Mouse (Mus musculus) neural tube, embryonic 11.5 days (tissue): ENCODE results near the gene Tmem86a. TPM values are rescaled to one million over a fixed set of nuclear protein-coding genes. Genes with fewer than 3 reads are reported as not detected.

Source experiments
- ATAC-seq: fragments of 200-750 bp; cut with Nextera tagmentation; 2 replicates; pipeline ENCODE4 v1.8.0; 2017; ENCODE audit warnings: moderate number of reproducible peaks, mild to moderate bottlenecking, moderate TSS enrichment, moderate library complexity; ENCODE audit not compliant: insufficient read depth, low FRiP score, low TSS enrichment
- DNase-seq: peaks from one replicate; pipeline ENCODE4 v3.0.0-alpha.2; 2015; ENCODE audit warnings: low spot score
- H3K27ac ChIP-seq: fragments of 300-500 bp; sonication (generic); 2 replicates; pipeline ENCODE4 v1.5.1; 2014; ENCODE audit warnings: low read depth, mild to moderate bottlenecking, low read length
- H3K27me3 ChIP-seq: fragments of 300-500 bp; sonication (generic); 2 replicates; pipeline ENCODE4 v1.6.1; 2014; ENCODE audit warnings: mild to moderate bottlenecking, low read length, mixed read lengths; ENCODE audit not compliant: control insufficient read depth, insufficient read depth
- H3K36me3 ChIP-seq: fragments of 300-500 bp; sonication (generic); 2 replicates; pipeline ENCODE4 v1.6.1; 2014; ENCODE audit warnings: mild to moderate bottlenecking, low read length, moderate library complexity, mixed read lengths; ENCODE audit not compliant: control insufficient read depth, insufficient read depth
- H3K4me1 ChIP-seq: fragments of 300-500 bp; sonication (generic); 2 replicates; pipeline ENCODE4 v1.6.1; 2014; ENCODE audit warnings: low read length, mixed read lengths; ENCODE audit not compliant: control insufficient read depth, insufficient read depth
- H3K4me2 ChIP-seq: fragments of 300-500 bp; sonication (generic); 2 replicates; pipeline ENCODE4 v1.6.1; 2014; ENCODE audit warnings: low read depth, mild to moderate bottlenecking, moderate library complexity
- H3K4me3 ChIP-seq: fragments of 300-500 bp; sonication (generic); 2 replicates; pipeline ENCODE4 v1.5.1; 2014; ENCODE audit warnings: low read depth, low read length
- H3K9ac ChIP-seq: fragments of 300-500 bp; sonication (generic); 2 replicates; pipeline ENCODE4 v1.6.1; 2014; ENCODE audit warnings: mild to moderate bottlenecking, low read length
- H3K9me3 ChIP-seq: fragments of 300-500 bp; sonication (generic); 2 replicates; pipeline ENCODE4 v1.6.1; 2016; ENCODE audit warnings: low read length; ENCODE audit not compliant: control insufficient read depth
- WGBS: fragments of 180-500 bp; shearing (Covaris S2); extraction: QIAGEN DNeasy Blood & Tissue Kit; methylation state at CpG from one replicate; pipeline ENCODE4 v1.1.7; 2014; 5-methylcytosine and 5-hydroxymethylcytosine counted together
- polyA plus RNA-seq: library from polyadenylated mRNA; unstranded; fragments of >200 nt; fragmentation: Nextera tagmentation; extraction: Ambion mirVana; gene quantifications from 2 replicates; pipeline ENCODE4 v1.2.1, GENCODE M21; 2014

Tmem86a gene
- polyA plus RNA-seq, result 8.2 and 9.7 TPM in 2 replicates

DNA sequence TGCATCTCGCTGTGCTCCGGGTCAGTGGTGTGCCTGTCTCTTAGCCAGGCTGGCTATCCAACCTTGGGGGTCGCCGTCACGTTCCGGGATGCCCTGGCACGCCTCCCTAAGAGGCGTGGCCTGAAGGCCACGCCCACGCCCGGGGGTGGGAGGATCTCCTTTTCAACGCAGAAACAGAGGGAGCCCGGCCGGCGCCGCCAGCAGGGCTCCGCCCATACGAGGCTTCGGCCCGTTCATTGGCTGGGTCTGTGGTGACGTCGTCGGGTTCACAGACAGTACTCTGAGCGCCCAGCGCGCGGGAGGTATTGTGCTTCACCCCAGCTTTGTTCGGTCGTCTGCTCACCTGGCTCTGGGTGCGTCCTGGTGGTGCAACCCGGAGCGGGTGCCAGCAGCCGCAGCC, at the start of gene Tmem86a:
Gene Tmem86a, plus strand, starts transcription at position 236 of the 400 bp plus-strand sequence.
- H3K4me2 ChIP-seq, result peak within 1 kb of the TSS; percentile 61
- DNase-seq (peak; percentile 99), ATAC-seq (peak; percentile 100)
- WGBS, result 0% methylated on average over 33 of the region's 33 CpGs
- H3K9ac ChIP-seq, result peak within 1 kb of the TSS; percentile 85
- H3K4me1 ChIP-seq, result no peaks in the 10 kb centered on the region; the same call in 1 of the 2 replicates
- no peaks in the 10 kb centered on the region for H3K9me3 ChIP-seq
- peak within 1 kb of the TSS; percentile 74 for H3K4me3 ChIP-seq
- H3K27ac ChIP-seq, result peak within 1 kb of the TSS; percentile 94
- no peaks in the 10 kb centered on the region for H3K36me3 ChIP-seq
- no peaks in the 10 kb centered on the region for H3K27me3 ChIP-seq

DNA sequence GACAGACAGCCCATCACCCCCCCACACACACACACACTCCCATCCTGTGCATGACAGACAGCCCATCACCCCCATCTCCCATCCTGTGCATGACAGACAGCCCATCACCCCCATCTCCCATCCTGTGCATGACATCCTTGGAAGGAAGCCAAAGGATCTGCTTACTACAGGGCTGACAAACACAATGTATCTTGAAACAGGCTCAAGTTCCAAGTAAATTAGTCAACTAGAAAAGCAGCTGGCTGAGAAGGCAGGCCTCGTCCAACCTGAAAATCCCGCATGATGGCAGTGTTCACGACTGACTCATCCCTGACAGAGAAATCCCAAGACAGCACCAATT, 49.8 kb upstream of the Tmem86a start:
- WGBS, result 75% methylated on average over 3 of the region's 3 CpGs
- Histone ChIP-seq H3K4me2 (no peak overlapping the region), H3K27ac (no peak overlapping the region), H3K9me3 (no peaks in the 10 kb centered on the region), H3K9ac (no peak overlapping the region), H3K4me3 (no peak overlapping the region), H3K36me3 (peaks cover 8% of the 10 kb centered on the region), H3K27me3 (no peaks in the 10 kb centered on the region), H3K4me1 (peaks cover 10% of the 10 kb centered on the region)
- no peak for ATAC-seq
- no peak for DNase-seq

DNA sequence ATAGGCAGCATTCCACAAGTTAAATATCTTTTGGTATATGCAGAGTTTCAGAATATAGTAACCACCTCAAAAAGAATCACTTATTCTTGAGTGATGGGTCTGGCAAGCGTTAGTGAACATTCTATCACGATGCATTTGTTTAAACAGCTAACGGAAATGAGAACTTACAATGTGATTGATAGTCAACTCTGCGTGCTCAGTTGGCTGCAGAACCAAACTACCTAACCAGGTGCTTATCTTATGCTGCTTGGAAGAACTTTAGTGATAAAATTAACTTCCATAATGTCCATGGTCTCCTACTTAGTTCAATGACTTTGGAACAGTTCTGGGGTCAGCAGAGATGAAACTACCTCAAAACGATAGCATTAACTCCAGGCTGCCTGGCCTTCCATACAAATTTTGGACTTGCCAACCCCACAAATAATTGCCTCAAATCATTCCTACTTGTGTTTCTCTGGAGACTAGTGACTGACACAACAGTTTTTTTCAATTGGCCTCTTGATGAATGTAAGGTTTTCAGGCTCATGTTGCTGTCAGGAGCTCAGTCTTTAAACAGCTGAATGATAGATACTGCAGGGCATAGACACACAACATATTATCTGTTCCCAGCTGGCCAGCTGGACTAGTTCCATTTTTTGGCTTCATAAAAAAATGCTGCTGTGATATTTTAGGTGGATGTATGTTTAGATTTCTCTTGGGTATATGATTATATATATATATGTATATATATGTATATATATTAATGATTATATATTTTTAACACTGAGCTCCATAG, 49.1 kb upstream of the Tmem86a start:
- Histone ChIP-seq H3K9me3 (no peaks in the 10 kb centered on the region), H3K4me2 (no peak overlapping the region), H3K36me3 (peaks cover 8% of the 10 kb centered on the region), H3K27ac (no peak overlapping the region), H3K4me3 (no peak overlapping the region), H3K9ac (no peak overlapping the region), H3K4me1 (peaks cover 10% of the 10 kb centered on the region), H3K27me3 (no peaks in the 10 kb centered on the region)
- no peak for DNase-seq
- no peak for ATAC-seq
- WGBS, result 89% methylated on average over 5 of the region's 5 CpGs

DNA sequence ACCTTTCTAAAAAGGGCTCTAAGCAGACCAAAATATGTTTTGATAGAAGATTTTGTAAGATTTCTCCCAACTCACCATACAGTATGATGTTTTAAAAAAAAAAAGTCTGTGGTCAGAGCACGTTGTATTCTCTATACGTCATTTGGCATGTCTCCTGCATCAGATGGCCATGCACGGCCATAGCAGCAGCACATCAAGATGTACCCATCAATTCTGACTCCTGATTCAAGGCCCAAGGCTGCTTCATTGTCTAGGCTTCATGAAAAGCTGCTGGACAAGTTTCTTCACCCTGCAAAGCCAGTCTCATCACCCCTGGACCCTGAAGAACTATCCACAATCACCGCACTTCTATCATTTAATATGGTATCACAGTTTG, 48.5 kb upstream of the Tmem86a start:
- H3K27ac ChIP-seq, result no peak overlapping the region
- WGBS, result 72% methylated on average over 4 of the region's 4 CpGs
- no peak overlapping the region for H3K9ac ChIP-seq
- ATAC-seq (no peak), DNase-seq (no peak)
- no peaks in the 10 kb centered on the region for H3K27me3 ChIP-seq
- peaks cover 12% of the 10 kb centered on the region for H3K4me1 ChIP-seq
- H3K9me3 ChIP-seq, result no peaks in the 10 kb centered on the region
- H3K36me3 ChIP-seq, result peaks cover 8% of the 10 kb centered on the region
- no peak overlapping the region for H3K4me3 ChIP-seq
- H3K4me2 ChIP-seq, result no peak overlapping the region

DNA sequence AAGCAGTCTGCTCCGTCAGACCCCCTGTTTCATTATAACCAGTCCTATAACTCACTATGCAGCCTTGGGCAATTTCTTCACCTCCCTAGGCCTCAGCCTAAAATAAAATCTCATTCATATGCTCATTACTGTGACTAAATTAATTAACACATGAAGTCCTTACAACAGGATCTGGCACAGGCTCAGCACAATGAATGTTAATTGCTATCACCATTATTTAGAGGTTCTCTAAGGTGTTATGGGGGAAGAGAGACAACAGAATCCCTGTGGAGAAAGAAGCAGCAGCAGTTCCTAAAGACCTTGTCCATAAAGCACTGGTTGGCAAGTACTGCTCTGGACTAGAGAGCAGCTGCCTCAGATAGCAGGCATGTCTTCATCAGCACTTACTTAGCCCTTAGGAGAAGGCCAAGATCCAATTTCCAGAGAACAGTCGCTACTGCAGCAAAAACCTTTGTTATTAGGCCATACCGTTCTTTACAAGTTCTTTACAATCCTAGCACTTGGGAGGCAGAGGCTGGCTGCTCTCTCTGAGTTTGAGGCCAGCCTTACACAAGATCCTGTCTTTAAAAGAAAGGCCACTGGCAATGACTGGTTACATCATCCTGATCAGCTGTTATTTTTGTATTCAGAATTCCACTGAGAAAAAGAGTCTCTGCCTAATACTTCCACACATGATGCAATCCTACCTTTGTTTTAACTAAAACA, 46.8 kb upstream of the Tmem86a start:
- Histone ChIP-seq H3K27me3 (no peaks in the 10 kb centered on the region), H3K4me1 (peaks cover 17% of the 10 kb centered on the region), H3K27ac (no peak overlapping the region), H3K9me3 (no peaks in the 10 kb centered on the region), H3K4me3 (no peak overlapping the region), H3K36me3 (no peaks in the 10 kb centered on the region), H3K9ac (0 out of 2 replicates have a peak overlapping the region, but pooled peaks have one; percentile 29), H3K4me2 (no peak overlapping the region)
- WGBS, result 28% methylated on average over 3 of the region's 3 CpGs
- no peak for ATAC-seq
- DNase-seq, result no peak

DNA sequence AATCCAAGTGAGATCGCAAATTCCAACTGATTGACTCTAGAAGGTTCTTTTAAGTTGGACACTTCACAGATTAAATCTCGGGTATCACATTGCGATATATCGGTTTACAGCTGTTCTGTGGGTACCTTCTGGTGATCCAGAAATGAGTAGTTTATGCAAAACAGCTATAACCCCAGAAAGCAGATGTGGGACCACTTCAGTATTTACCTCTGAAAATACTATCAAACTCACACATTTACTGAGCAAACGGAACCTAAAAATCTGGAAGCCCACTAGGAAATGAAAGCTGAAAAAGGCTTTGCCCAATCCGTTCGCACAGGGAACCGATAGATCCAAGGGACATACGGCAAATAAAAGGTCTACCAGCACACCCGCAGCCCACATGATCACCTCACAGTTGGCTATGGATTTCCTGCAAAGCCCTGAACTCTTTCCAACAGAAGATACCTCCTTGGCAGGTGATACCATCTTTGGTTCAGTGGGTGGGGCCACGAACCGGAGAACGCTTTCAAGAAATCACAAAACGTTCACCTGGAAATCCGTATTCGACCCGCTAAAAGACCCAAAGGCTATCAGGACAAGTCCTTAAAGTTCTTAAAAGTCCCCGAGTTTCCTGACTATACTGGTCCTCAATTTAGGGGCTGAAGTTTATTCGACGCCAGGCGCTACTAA, 43.2 kb upstream of the Tmem86a start:
- ATAC-seq (no peak), DNase-seq (no peak)
- Histone ChIP-seq H3K36me3 (no peaks in the 10 kb centered on the region), H3K4me3 (peak overlapping the region; percentile 62), H3K27me3 (no peaks in the 10 kb centered on the region), H3K9me3 (no peaks in the 10 kb centered on the region), H3K4me2 (peak overlapping the region; percentile 81), H3K9ac (peak overlapping the region; percentile 64), H3K4me1 (peaks cover 15% of the 10 kb centered on the region), H3K27ac (no peak overlapping the region)
- WGBS, result 26% methylated on average over 21 of the region's 21 CpGs

DNA sequence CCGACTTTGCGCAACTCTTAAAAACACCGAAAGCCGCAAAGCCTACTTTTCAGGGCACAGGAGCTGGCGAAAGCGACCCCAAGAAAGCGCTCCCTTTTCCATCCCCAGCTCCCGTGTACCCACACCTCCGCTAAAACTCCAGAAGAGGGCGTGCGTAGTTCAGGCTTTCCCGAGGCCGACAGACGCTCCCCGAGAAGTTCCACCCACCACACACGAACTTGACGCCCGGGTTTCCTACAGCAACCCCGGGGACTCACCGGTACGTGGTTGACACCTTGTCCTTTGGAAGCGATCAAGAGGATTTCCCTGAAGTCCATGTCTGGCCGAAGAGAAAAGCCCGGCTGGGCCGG, 42.6 kb upstream of the Tmem86a start:
- Histone ChIP-seq H3K9me3 (no peaks in the 10 kb centered on the region), H3K27ac (peak overlapping the region; percentile 58; the same call in 1 of the 2 replicates), H3K36me3 (no peaks in the 10 kb centered on the region), H3K9ac (peak overlapping the region; percentile 64), H3K4me3 (peak overlapping the region; percentile 62), H3K27me3 (no peaks in the 10 kb centered on the region), H3K4me1 (peaks cover 10% of the 10 kb centered on the region), H3K4me2 (peak overlapping the region; percentile 81)
- under 1% methylated on average over 25 of the region's 25 CpGs for WGBS
- DNase-seq (no peak), ATAC-seq (peak; percentile 48)

DNA sequence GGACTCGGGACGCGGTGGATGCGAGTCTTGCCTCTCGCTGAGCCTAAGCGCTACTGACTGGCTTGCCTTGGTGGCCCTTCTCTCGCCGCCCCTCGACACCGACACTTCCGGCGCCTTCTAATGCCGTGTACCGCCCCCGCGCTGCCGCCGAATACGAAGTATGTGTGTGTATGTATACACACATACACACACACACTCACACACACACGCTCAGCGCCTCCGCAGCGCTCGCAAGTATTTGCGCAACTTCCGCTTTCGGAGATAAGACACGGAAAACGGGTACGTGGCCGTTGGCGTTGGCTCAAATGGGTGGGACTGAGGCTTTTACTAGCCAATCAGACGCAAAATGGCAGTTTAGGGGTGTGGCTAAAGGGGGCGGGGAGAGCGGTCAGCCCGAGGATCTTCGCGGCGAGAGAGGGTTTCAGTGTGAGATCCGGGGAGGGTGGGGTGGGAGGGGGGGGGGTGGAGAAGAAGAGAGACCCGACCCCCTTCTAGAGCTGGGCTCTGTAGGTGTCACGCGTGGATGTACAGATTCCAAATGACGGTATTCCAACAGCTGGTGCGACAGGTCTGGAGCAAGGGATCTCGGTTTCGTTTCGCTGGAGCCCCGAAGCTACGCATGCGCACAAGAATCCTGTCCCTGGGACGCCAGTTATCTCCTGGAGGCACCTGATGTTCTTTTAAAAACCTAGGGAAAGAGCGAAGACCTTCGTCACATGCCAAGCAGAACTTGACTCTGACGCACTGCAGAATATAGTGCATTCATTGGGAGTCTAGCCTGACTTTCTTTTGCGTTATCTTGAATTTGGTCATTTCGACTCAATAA, 42.0 kb upstream of the Tmem86a start, which contains the start of gene Spty2d1:
Gene Spty2d1, minus strand, starts transcription at position 244 of the 826 bp plus-strand sequence.
- H3K36me3 ChIP-seq, result no peaks in the 10 kb centered on the region
- DNase-seq, result peak; percentile 96
- H3K9ac ChIP-seq, result peak within 1 kb of the TSS; percentile 64
- peak; percentile 93 for ATAC-seq
- H3K4me1 ChIP-seq, result peaks cover 10% of the 10 kb centered on the region
- 1% methylated on average over 53 of the region's 57 CpGs for WGBS
- H3K27ac ChIP-seq, result peak within 1 kb of the TSS; percentile 58; the same call in 1 of the 2 replicates
- H3K27me3 ChIP-seq, result no peaks in the 10 kb centered on the region
- H3K4me3 ChIP-seq, result peak within 1 kb of the TSS; percentile 62
- no peaks in the 10 kb centered on the region for H3K9me3 ChIP-seq
- H3K4me2 ChIP-seq, result peak within 1 kb of the TSS; percentile 81
